Mouse (Mus musculus): ENCODE measurements around the gene Ccdc78.
"Not testable (repeated sequence)": the region's sequence is repeated elsewhere in the genome, so short reads cannot be mapped to it uniquely, and the experiment has no call there.

Gene Ccdc78

GRCm38 (mm10) chr17:25781339-25781738, 5.0 kb upstream of the Ccdc78 start:
- no peak for DNase-seq (ENCODE audit: low read depth, low spot score)

GRCm38 (mm10) chr17:25783086-25783485, 3.3 kb upstream of the Ccdc78 start:
- DNase-seq (ENCODE audit: low read depth, low spot score) = no peak

DNA sequence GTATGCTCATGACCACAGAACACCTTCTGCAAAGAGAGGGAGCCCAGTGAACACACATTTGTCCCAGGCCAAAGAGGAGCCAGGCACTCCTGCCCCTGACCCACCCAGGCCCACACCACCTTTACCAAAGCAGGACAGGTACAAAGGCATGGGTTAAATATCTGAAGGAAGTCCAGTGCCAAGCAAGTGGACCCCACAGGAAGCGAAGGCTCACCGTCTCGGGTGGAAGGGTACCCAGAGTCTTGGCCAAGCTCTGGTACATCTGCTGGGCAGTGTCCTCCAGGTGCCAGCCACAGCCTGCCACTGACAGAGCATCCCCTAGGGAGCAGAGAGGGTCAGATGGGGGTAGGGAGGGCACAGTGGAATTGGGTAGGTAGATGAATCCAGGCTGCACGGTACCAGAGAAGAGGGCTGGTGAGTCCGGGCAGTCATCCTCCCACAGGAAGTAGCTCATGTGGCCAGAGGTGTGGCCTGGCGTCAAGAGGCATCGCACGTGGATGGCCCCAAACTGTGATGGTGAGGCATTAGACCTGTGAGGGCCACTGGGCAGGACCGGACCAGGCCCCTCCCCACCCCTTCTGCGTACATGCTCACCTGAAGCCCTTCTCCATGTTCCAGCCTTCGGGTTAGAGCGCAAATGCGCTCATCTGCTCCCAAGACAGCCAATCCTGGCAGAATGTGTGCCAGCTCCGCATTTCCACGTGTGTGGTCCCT, 2.4 kb upstream of the Ccdc78 start:
- DNase-seq (ENCODE audit: low read depth, low spot score) = no peak

GRCm38 (mm10) chr17:25785281-25785745, 1.1 kb upstream of the Ccdc78 start, which contains the start of gene Haghl:
TSS of gene Haghl (minus strand) at chr17:25785673.
- DNase-seq (ENCODE audit: low read depth, low spot score) = peak; percentile 94

- DNase-seq (ENCODE audit: low read depth, low spot score) = no peak
Measured at GRCm38 (mm10) chr17:25786781-25787504, 563 bp downstream of the Ccdc78 start.

DNA sequence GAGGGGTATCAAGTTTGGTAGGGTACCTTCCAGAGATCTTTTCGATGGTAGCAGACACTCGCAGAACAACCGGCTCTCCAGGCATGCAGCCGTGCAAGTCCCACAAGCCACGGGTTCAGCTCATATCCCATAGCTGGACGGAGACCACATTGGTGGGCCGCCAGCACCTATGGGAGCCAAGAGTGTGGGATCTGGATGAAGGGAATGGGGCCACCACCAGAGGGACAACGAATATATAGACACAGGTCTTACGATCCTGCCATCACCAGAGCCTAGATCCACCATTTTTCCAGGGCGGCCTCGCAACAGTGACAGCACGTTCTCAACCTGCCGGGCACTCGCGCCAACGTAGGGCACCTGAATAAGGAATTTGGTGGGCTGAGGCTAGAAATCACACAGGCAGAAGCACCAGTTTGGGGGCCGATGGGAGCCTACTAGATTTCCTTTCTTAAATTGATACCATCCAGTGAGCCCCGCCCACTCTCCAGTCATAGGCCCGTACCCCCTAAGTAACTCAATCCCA, 5.0 kb downstream of the Ccdc78 start:
- DNase-seq (ENCODE audit: low read depth, low spot score) = no peak

GRCm38 (mm10) chr17:25791843-25792527, 5.6 kb downstream of the Ccdc78 start:
- DNase-seq (ENCODE audit: low read depth, low spot score) = peak; percentile 90

- DNase-seq (ENCODE audit: low read depth, low spot score) = peak; percentile 88
Measured at GRCm38 (mm10) chr17:25792615-25793014, 6.2 kb downstream of the Ccdc78 start, which contains the start of gene Fam173a. TSS of gene Fam173a (minus strand) at chr17:25792901.

GRCm38 (mm10) chr17:25794197-25794596, 7.8 kb downstream of the Ccdc78 start:
- no peak for DNase-seq (ENCODE audit: low read depth, low spot score)

DNA sequence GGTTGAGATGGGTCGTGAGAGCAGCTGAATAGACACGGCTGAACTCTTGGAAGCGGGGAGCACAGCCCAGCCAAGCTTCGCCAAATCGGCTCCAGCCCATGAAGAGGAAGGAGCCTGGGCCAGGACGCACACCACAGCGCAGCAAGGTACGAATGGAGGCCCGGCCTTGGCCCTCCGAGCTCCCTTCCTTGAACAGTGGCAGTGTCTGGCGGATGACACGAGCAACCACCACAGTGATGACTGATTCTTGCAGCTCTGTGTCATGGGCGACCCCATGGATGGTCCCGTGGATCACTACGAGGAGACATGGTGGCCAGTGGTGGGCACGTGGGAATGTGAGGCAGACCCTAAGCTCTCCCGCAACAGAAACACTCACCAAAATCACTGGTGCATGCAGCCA, 8.6 kb downstream of the Ccdc78 start:
- DNase-seq (ENCODE audit: low read depth, low spot score) = no peak

GRCm38 (mm10) chr17:25795609-25796092, 9.3 kb downstream of the Ccdc78 start, which contains the start of gene AC134908.4:
TSS of gene AC134908.4 (minus strand) at chr17:25795659.
- DNase-seq (ENCODE audit: low read depth, low spot score) = no peak

GRCm38 (mm10) chr17:25796211-25796771, 9.9 kb downstream of the Ccdc78 start:
- no peak for DNase-seq (ENCODE audit: low read depth, low spot score)

GRCm38 (mm10) chr17:25796951-25797369, 10.6 kb downstream of the Ccdc78 start, which contains the start of gene Metrn:
TSS of gene Metrn (minus strand) at chr17:25797136.
- peak; percentile 84 for DNase-seq (ENCODE audit: low read depth, low spot score)

DNA sequence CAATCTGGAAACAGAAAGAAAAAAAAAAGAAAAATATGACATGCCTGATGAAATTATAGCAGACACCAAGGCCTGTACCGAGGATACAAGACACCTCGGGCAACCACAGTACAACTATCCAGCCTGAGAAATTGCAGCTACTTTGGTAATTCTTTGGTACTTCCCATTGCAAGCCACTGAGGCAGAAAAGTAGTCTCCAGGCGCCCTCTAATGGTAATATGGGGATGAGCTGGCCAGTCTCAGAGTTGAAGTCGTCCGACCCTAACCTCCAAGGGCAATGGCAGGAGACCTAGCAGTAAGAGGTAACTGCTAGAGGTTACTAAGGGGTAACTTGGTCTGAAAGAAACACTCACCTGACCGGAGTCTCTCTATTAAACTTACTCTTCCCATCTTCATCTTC, 14.6 kb downstream of the Ccdc78 start:
- peak; percentile 82 for DNase-seq (ENCODE audit: low read depth, low spot score)

- DNase-seq (ENCODE audit: low read depth, low spot score) = no peak
Measured at GRCm38 (mm10) chr17:25802825-25803517, 16.6 kb downstream of the Ccdc78 start.

DNA sequence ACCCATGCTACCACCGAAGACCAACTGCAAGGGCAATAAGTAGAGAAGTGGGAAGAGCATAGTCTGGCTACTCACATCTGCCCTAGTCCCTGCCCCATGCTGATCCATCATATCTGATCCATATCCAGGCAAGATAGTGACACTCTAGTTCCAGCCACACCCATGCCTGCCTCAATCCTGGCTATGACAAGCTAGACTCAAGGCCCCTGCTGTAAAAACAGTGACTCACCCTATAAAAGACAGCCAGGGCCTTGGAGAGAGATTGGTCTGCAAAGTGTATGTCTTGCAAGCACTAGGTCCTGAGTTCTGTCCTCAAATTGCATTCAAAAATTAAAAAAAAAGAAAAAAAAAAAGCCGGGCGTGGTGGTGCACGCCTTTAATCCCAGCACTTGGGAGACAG, 20.1 kb downstream of the Ccdc78 start:
- no peak for DNase-seq (ENCODE audit: low read depth, low spot score)

DNA sequence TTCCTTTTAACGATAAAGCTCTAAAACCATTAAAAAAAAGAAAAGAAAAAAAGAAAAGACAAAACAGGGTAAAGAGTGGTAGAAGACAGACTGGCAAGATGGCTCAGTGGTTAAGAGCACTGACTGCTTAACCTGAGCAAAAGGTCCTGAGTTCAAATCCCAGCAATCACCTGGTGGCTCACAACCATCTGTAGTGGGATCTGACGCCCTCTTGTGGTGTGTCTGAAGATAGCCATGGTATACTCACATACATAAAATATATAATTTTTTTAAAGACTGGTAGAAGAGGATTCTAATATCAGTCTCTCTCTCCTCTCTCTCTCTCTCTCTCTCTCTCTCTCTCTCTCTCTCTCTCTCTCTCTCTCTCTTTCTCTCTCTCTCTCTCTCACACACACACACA, 21.1 kb downstream of the Ccdc78 start:
- not testable (repeated sequence) for DNase-seq (ENCODE audit: low read depth, low spot score)

- DNase-seq (ENCODE audit: low read depth, low spot score) = no peak
Measured at GRCm38 (mm10) chr17:25808028-25808427, 21.6 kb downstream of the Ccdc78 start.

GRCm38 (mm10) chr17:25808789-25809605, 22.6 kb downstream of the Ccdc78 start, which contains the start of gene Fbxl16:
TSS of gene Fbxl16 (plus strand) at chr17:25809085.
- peak; percentile 49 for DNase-seq (ENCODE audit: low read depth, low spot score)
